Mouse (Mus musculus): ENCODE data around the gene Map7d1. TPM values are rescaled to one million over a fixed set of nuclear protein-coding genes. Genes with fewer than 3 reads are reported as not detected.

Gene Map7d1
- polyA plus RNA-seq (2015; fragmentation: Nextera tagmentation; extraction: Ambion mirVana) = 69.5 and 91.6 TPM in 2 replicates

DNA sequence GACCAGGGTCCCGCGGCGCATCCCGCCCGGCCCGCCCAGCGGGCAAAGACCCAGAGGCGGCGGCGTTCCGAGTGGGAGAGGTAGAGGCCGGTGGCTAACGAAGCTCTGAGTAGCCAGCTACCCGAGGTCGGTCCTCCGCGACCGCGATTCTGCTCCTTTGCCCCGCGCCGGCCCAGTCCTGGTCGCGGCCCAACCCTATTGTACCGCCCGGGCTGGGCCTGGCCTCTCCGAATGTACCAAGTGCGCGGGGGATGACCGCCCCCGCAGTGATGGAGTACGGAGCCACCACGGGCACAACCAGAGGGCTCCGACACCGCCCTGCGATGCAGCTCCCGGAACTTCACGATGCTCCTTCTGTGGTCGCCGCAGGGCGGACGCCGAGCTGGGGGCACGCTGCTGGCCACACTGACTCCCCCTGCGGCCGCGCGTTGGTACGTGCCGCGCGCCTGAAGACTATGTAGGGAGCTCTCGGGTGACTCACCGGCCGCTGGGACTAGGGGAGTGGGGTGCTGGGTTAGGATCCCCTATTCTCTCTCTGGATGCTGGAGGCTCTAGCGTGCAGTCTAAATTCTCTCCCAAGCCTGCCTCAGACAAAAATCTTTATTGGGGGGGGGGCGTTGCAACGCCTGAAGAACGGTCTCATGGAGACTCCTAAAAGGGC is at the start of gene Map7d1:
Map7d1 (minus strand) TSS at position 213 of the 661 bp plus-strand sequence.

DNA sequence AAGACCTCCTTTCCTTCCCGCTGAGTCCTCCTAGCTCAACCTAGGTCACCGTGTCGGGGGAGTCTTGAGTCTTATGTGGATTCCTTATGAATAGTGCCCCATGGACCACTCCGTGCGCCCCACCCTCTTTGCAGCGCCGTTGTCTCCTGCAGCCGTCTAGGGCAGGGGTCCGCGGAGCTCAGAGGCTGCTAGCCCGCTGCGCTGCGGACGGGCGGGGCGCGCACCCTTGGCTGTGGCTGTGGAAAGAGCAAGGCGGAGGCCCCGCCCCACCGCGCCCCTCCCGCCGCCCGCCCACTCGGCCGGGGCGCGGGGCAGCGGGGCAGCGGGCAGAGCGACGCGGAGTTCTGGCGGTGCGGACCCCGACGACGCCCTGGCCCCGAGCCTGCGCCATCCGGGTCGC is 30.3 kb upstream of the Map7d1 start, which contains the start of gene Col8a2:
Col8a2 (plus strand) TSS at position 302 of the 400 bp plus-strand sequence.

DNA sequence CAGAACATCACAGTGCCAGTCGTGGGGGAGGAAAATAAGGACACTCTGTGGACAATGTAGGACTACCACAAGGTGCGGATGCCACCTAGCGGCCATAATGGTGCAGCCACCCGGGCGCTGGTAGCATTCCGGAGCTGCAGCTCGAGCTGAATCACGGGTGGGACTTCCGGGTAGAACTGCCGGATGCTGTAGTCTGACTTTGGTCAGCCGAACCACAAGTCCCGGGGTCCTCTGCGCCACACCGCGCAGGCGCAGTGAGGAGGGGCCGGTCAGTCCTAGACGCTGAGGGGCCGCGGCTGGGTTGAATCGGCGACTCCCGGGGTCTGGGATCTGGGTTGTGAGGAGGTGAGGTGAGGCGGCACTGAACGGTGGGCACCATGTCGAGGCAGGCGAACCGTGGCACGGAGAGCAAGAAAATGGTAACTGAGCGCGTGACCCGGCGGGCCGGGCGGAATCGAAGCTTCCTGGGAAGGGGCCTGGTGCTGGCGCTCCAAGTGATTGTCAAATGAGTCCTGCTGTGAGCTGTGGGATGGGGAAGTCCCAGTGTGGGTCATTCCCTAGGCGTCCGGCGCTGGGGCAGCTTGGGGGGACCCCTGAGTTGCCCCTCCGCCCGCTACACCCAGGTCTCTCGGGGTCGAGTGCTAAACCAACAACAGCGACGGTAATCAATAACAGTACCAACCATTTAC is 6.1 kb upstream of the Map7d1 start, which contains the start of gene Trappc3:
Trappc3 (plus strand) TSS at position 207 of the 689 bp plus-strand sequence.

GRCm38 (mm10) chr4:126202303-126203181 is 53.6 kb downstream of the Map7d1 start, which contains the start of gene Thrap3:
Thrap3 (minus strand) TSS chr4:126202760.

Other genes with a start within 250 kb of the Map7d1 start
- 0.21 and 0.27 TPM in 2 replicates for gene Csf3r, start 231.8 kb downstream of the Map7d1 start, polyA plus RNA-seq (2015; fragmentation: Nextera tagmentation; extraction: Ambion mirVana)
- 106 and 118 TPM in 2 replicates for gene Mrps15, start 209.4 kb downstream of the Map7d1 start, polyA plus RNA-seq (2015; fragmentation: Nextera tagmentation; extraction: Ambion mirVana)
- gene Oscp1, start 197.8 kb downstream of the Map7d1 start, polyA plus RNA-seq (2015; fragmentation: Nextera tagmentation; extraction: Ambion mirVana) = 3.8 and 4.6 TPM in 2 replicates
- gene Lsm10, start 159.7 kb downstream of the Map7d1 start, polyA plus RNA-seq (2015; fragmentation: Nextera tagmentation; extraction: Ambion mirVana) = 30.3 and 30.9 TPM in 2 replicates
- 20.6 and 22.3 TPM in 2 replicates for gene Stk40, start 152.4 kb downstream of the Map7d1 start, polyA plus RNA-seq (2015; fragmentation: Nextera tagmentation; extraction: Ambion mirVana)
- 38.3 and 39.8 TPM in 2 replicates for gene Eva1b, start 108.6 kb downstream of the Map7d1 start, polyA plus RNA-seq (2015; fragmentation: Nextera tagmentation; extraction: Ambion mirVana)
- gene Sh3d21, start 92.9 kb downstream of the Map7d1 start, polyA plus RNA-seq (2015; fragmentation: Nextera tagmentation; extraction: Ambion mirVana) = 2.9 and 3.3 TPM in 2 replicates
- gene Thrap3, start 53.6 kb downstream of the Map7d1 start, polyA plus RNA-seq (2015; fragmentation: Nextera tagmentation; extraction: Ambion mirVana) = 94.4 and 105 TPM in 2 replicates
- 44.8 and 57.7 TPM in 2 replicates for gene Trappc3, start 6.0 kb upstream of the Map7d1 start, polyA plus RNA-seq (2015; fragmentation: Nextera tagmentation; extraction: Ambion mirVana)
- gene Col8a2, start 30.4 kb upstream of the Map7d1 start, polyA plus RNA-seq (2015; fragmentation: Nextera tagmentation; extraction: Ambion mirVana) = 1.4 and 3.5 TPM in 2 replicates
- 25.8 and 29.3 TPM in 2 replicates for gene Adprhl2, start 65.4 kb upstream of the Map7d1 start, polyA plus RNA-seq (2015; fragmentation: Nextera tagmentation; extraction: Ambion mirVana)
- 1.1 and 1.3 TPM in 2 replicates for gene Tekt2, start 69.3 kb upstream of the Map7d1 start, polyA plus RNA-seq (2015; fragmentation: Nextera tagmentation; extraction: Ambion mirVana)
- 8.5 and 8.8 TPM in 2 replicates for gene Ago3, start 173.2 kb upstream of the Map7d1 start, polyA plus RNA-seq (2015; fragmentation: Nextera tagmentation; extraction: Ambion mirVana)
- gene Ago1, start 212.2 kb upstream of the Map7d1 start, polyA plus RNA-seq (2015; fragmentation: Nextera tagmentation; extraction: Ambion mirVana) = 1.0 and 1.6 TPM in 2 replicates